Mouse (Mus musculus): ENCODE data around the gene Matk.

Matk gene

DNA sequence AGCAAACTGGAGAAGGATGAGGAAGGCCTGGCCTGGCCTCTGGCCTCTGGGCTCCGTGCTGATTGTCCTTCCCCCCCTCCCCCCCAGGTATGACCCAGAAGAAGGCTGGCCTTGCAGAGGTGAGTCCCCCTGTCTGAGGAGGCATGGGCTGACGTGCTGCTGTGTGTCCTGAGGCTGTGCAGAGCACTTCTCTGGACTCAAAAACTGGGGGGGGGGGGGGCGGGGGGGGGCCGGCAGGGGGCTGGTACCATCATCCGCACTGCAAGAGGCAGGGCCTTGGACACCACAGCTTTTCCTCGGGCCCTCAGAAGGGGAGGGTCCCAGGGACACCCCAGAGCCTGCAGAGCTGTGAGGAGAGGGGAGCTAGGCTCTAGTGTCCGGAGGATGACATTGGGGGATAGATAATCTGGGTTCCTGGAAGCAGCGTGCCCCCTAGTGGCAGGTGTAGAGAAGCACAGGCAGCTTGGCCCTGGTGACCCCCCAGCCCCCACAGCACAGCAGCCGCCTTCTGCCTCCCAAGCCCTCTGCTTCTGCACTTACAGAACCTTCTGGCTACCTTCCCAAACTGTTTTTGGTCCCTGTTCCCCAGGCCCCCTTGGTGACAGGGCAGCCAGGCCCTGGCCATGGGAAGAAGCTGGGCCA lies 52.0 kb downstream of the Matk start:
- peak; percentile 72 for DNase-seq (ENCODE audit: low spot score)

DNA sequence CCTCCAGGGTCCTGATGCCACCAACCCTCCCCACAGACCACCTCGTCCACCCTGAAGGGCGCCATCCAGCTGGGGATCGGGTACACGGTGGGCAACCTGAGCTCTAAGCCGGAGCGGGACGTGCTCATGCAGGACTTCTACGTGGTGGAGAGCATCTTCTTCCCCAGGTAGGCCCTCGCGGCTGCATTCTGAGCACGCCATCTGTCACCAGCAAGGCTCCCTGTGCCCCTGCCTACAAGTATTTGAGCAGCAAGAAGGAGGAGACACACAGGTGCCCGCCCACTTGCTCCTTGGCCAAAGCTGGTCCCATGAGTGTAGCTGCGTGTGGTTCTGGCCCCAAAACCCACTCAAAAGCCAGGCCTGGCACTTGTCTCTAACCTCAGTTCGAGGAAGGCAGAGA lies 52.9 kb downstream of the Matk start:
- no peak for DNase-seq (ENCODE audit: low spot score)

DNA sequence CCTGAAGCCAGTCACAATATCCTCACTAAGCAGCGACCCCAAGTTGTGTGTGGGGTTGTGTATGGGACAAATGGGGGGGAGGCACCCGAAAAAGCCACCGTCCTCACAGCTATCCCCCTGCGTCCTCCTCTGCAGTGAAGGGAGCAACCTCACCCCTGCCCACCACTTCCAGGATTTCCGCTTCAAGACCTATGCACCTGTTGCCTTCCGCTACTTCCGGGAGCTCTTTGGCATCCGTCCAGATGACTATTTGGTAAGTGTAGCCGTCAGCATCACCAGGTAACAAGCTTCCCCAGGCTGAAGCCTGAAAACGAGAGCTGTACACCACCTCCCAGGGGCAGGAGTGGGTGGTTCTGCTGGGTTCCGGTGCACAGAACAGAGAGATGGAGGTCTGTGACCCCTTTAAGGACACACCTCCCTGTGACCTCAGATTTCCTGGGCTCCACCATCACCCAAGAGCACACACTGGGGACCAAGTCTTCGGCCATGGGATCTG lies 53.5 kb downstream of the Matk start:
- no peak for DNase-seq (ENCODE audit: low spot score)

DNA sequence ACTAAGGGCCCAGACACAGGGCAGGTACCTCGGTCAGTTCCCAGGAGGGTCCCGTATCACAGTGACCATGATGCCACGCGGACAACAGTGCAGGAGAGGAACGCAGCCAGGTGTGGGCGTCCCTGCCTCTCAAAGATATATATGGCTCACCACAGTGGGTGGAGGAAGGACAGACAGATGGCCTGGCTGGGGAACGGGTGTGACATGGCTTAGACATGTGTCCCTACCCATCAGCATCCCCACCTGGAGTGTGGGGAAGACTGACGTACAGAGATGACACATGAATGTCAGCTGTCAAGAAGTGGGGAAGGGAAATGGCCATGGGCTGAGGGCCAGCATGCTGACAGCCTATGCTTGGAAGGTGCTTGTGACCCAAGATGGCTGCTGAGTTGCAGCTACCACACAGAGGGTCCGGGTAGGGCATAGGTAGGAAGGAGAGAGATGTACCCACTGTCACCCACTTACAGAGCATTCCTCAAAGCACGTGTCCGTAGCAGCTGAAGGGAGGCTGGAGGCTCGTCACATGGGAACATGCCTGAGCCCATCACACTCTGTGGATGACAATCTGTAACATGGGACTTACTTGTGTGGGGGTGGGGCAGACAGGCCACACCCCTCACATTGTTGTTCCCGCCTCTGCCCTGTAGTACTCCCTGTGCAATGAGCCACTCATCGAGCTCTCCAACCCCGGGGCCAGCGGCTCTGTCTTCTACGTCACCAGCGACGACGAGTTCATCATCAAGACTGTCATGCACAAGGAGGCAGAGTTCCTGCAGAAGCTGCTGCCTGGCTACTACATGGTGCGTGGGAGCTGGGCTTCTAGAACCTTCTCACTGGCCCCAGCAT lies 54.3 kb downstream of the Matk start:
- DNase-seq (ENCODE audit: low spot score) = no peak

DNA sequence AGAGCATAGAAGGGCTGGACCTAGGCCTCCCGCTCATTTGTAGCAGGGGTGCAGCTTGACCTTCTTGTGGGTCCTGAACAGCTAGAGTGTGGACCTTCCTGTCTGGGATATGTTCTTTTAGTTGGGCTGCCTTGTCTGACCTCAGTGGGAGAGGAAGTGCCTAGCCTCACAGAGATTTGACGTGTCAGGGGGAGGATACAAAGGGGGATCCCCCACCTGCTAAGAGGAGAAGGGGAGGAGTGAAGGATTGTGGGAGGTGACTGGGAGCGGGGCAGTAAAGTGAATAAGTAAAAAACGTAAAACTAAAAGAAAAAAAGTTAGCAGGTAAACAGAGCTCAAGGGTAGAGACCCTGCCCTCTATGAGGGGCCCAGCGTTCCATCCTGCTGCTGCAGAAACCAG lies 56.8 kb downstream of the Matk start:
- DNase-seq (ENCODE audit: low spot score) = no peak
